Mouse (Mus musculus): Measurements from ENCODE around the gene Wdtc1. TPM values are rescaled to one million over a fixed set of nuclear protein-coding genes. Genes with fewer than 3 reads are reported as not detected.

Gene Wdtc1
- polyA plus RNA-seq, 1 experiment, result 30.5 TPM

DNA sequence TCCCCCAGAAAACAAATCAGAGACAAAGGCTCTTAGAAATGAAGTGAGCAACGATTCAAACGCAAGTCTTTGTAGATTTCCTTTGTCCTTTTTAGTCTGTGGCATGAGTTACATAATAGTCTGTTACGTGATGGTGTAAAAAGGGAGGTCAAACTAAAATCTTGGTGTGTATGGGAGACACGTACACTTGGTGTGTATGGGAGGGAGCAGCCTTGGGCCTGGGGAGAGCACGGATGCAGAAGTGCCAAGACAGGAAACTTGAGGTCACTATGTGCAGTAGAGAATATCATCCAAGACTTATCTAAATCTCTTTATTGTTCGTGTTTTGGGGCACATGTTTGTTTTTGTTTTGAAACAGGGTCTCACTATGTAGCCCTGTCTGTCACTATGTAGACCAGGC lies 75.2 kb downstream of the Wdtc1 start:
- TF ChIP-seq CTCF (IDR thresholded peaks at IDR 0.05; ENCODE audit: low read depth, low read length), result no peak
- no peak for TF ChIP-seq POLR2A (IDR thresholded peaks at IDR 0.05; ENCODE audit: borderline replicate concordance, low read depth, low read length)
- H3K4me1 ChIP-seq (ENCODE audit: control insufficient read depth, insufficient read depth, low read length), result peaks cover 18% of the 10 kb centered on the region
- peak overlapping the region; percentile 80 for H3K4me3 ChIP-seq (ENCODE audit: insufficient read depth, low read length)
- peak overlapping the region; percentile 68 for H3K27ac ChIP-seq (ENCODE audit: insufficient read depth, low read depth, low read length)

GRCm38 (mm10) chr4:133277104-133278026 lies 75.9 kb downstream of the Wdtc1 start, which contains the start of gene Tmem222:
Gene Tmem222, minus strand, starts transcription at chr4:133277792.
- Histone ChIP-seq H3K27ac (ENCODE audit: insufficient read depth, low read depth, low read length) (peak within 1 kb of the TSS; percentile 68), H3K4me1 (ENCODE audit: control insufficient read depth, insufficient read depth, low read length) (peaks cover 18% of the 10 kb centered on the region), H3K4me3 (ENCODE audit: insufficient read depth, low read length) (peak within 1 kb of the TSS; percentile 80)
- TF ChIP-seq CTCF (IDR thresholded peaks at IDR 0.05; ENCODE audit: low read depth, low read length), result no peak
- no peak for TF ChIP-seq POLR2A (IDR thresholded peaks at IDR 0.05; ENCODE audit: borderline replicate concordance, low read depth, low read length)

DNA sequence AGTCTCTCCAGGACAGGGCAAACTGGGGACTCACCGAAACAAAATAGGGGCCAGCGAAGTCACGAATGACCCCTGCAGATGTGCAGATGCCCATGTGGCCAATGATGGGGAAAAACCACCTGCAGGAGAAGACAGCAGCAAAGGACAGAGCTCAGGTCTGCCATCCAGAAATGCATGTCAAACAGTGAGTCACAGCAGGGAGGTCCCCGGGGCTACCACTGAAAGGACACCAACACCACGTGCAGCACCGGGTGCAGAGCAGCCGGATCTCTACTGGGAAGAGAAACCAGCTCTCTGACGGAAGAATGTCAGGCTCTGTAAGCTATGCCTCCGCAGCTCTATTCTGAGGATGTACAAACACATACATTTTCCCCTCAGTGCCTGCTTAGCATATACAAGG lies 82.4 kb downstream of the Wdtc1 start:
- Histone ChIP-seq H3K27ac (ENCODE audit: insufficient read depth, low read depth, low read length) (no peak overlapping the region), H3K4me1 (ENCODE audit: control insufficient read depth, insufficient read depth, low read length) (peaks cover 6% of the 10 kb centered on the region), H3K4me3 (ENCODE audit: insufficient read depth, low read length) (no peak overlapping the region)
- no peak for TF ChIP-seq CTCF (IDR thresholded peaks at IDR 0.05; ENCODE audit: low read depth, low read length)
- TF ChIP-seq POLR2A (IDR thresholded peaks at IDR 0.05; ENCODE audit: borderline replicate concordance, low read depth, low read length), result no peak

DNA sequence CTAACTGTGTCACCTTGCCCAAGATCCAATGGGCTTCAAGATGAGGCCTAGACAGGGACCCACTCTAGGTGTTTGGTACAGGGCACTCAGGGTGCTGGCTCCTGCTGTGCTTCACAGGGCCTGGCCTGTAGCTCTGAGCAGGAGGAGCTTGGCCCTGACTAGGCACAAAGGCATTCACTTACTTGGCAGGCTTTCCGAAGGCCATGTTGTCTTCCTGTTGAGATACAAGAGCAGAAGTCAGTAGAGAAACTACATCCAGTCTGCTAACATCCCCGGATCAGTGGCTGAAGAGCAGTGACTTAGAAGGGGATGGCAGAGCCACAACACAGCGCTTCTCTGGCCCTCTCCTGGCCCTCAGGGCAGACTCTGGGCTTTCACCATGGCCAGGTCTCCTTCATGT lies 83.7 kb downstream of the Wdtc1 start:
- H3K4me3 ChIP-seq (ENCODE audit: insufficient read depth, low read length), result no peak overlapping the region
- H3K27ac ChIP-seq (ENCODE audit: insufficient read depth, low read depth, low read length), result no peak overlapping the region
- TF ChIP-seq CTCF (IDR thresholded peaks at IDR 0.05; ENCODE audit: low read depth, low read length), result no peak
- no peak for TF ChIP-seq POLR2A (IDR thresholded peaks at IDR 0.05; ENCODE audit: borderline replicate concordance, low read depth, low read length)
- no peaks in the 10 kb centered on the region for H3K4me1 ChIP-seq (ENCODE audit: control insufficient read depth, insufficient read depth, low read length)

- Histone ChIP-seq H3K4me3 (ENCODE audit: insufficient read depth, low read length) (no peak overlapping the region), H3K4me1 (ENCODE audit: control insufficient read depth, insufficient read depth, low read length) (no peaks in the 10 kb centered on the region), H3K27ac (ENCODE audit: insufficient read depth, low read depth, low read length) (no peak overlapping the region)
- TF ChIP-seq POLR2A (IDR thresholded peaks at IDR 0.05; ENCODE audit: borderline replicate concordance, low read depth, low read length) (no peak), CTCF (IDR thresholded peaks at IDR 0.05; ENCODE audit: low read depth, low read length) (no peak)
Measured at GRCm38 (mm10) chr4:133268931-133269330, 84.3 kb downstream of the Wdtc1 start.

- H3K4me3 ChIP-seq (ENCODE audit: insufficient read depth, low read length), result no peak overlapping the region
- no peak overlapping the region for H3K27ac ChIP-seq (ENCODE audit: insufficient read depth, low read depth, low read length)
- H3K4me1 ChIP-seq (ENCODE audit: control insufficient read depth, insufficient read depth, low read length), result no peaks in the 10 kb centered on the region
- TF ChIP-seq POLR2A (IDR thresholded peaks at IDR 0.05; ENCODE audit: borderline replicate concordance, low read depth, low read length) (no peak), CTCF (IDR thresholded peaks at IDR 0.05; ENCODE audit: low read depth, low read length) (no peak)
Measured at GRCm38 (mm10) chr4:133266248-133266880, 86.9 kb downstream of the Wdtc1 start.

DNA sequence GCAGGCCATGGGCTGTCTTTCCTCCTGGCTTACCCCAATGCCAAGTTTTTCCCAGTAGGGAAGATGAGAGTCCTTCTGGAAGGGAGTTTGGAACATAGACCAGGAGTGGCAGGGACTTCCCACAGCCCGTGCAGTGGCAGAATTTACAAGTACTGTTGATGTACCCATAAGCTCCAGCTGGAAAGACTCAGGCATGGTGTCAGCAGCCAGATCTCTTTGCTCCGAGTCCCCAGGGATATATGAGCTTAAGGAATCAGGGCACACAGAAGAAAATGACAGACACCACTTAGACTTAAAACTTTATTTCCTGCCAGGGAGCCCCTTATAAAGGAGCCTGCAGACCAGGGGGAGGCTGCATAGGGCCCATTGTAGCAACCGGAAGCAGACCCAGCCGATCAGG lies 87.5 kb downstream of the Wdtc1 start:
- TF ChIP-seq POLR2A (IDR thresholded peaks at IDR 0.05; ENCODE audit: borderline replicate concordance, low read depth, low read length) (no peak), CTCF (IDR thresholded peaks at IDR 0.05; ENCODE audit: low read depth, low read length) (no peak)
- no peak overlapping the region for H3K27ac ChIP-seq (ENCODE audit: insufficient read depth, low read depth, low read length)
- no peak overlapping the region for H3K4me3 ChIP-seq (ENCODE audit: insufficient read depth, low read length)
- H3K4me1 ChIP-seq (ENCODE audit: control insufficient read depth, insufficient read depth, low read length), result no peaks in the 10 kb centered on the region

DNA sequence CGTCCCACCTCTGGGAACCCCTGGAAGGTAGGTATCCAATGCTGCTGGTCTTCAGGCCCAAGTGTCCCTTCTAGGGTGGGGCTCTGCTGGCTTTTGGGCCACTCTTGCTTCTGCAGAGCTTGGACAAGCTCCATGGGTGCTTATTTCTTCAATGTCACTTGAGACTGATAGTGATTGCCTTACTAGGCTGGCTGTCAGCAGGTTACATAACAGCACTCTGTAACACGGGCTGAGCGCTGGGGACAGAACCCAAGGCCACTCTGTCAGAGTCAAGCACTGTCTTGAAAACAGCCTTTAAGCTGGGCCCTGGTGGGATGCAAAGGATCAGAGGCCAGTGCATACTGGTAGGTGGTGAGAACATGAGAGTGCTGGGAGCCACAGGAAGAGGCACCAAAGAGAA lies 88.0 kb downstream of the Wdtc1 start:
- TF ChIP-seq POLR2A (IDR thresholded peaks at IDR 0.05; ENCODE audit: borderline replicate concordance, low read depth, low read length) (no peak), CTCF (IDR thresholded peaks at IDR 0.05; ENCODE audit: low read depth, low read length) (no peak)
- Histone ChIP-seq H3K4me3 (ENCODE audit: insufficient read depth, low read length) (no peak overlapping the region), H3K4me1 (ENCODE audit: control insufficient read depth, insufficient read depth, low read length) (no peaks in the 10 kb centered on the region), H3K27ac (ENCODE audit: insufficient read depth, low read depth, low read length) (no peak overlapping the region)

DNA sequence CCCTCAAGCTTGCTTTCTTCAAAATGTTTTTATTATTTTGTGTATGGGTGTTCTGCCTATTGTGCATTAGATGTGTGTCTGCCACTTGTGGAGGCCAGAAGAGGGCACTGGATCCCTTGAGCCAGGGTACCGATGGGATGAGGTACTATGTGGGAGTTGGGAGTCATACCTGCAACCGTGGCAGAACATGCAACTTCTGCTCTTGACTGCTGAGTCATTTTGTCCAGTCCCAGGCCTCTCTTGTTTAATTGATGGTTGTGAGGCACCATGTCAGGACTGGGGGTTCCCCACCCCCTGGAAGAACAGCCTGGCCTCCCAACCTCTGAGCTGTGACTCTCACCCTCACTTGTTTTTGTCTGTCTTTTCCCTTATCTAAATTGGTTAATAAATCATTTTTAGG lies 88.7 kb downstream of the Wdtc1 start:
- TF ChIP-seq CTCF (IDR thresholded peaks at IDR 0.05; ENCODE audit: low read depth, low read length) (no peak), POLR2A (IDR thresholded peaks at IDR 0.05; ENCODE audit: borderline replicate concordance, low read depth, low read length) (no peak)
- no peaks in the 10 kb centered on the region for H3K4me1 ChIP-seq (ENCODE audit: control insufficient read depth, insufficient read depth, low read length)
- no peak overlapping the region for H3K4me3 ChIP-seq (ENCODE audit: insufficient read depth, low read length)
- no peak overlapping the region for H3K27ac ChIP-seq (ENCODE audit: insufficient read depth, low read depth, low read length)

DNA sequence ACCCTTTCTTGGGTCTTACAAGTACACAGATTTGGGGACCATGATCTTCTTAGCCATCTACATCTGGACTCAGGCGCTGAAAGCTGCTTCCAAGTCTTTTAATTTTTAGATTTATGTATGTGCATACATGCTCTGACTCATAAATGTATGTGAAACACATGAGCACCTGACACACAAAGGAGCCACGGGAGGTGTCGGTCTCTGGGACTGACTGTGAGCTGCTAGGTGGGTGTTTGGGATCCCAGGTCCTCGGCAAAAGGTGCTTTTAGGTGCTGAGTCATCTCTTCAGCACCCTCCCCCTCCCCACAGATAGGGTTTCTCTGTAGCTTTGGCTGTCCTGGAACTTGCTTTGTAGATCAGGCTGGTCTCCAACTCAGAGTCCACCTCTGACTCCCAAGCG lies 89.5 kb downstream of the Wdtc1 start:
- Histone ChIP-seq H3K4me3 (ENCODE audit: insufficient read depth, low read length) (no peak overlapping the region), H3K4me1 (ENCODE audit: control insufficient read depth, insufficient read depth, low read length) (no peaks in the 10 kb centered on the region), H3K27ac (ENCODE audit: insufficient read depth, low read depth, low read length) (no peak overlapping the region)
- TF ChIP-seq POLR2A (IDR thresholded peaks at IDR 0.05; ENCODE audit: borderline replicate concordance, low read depth, low read length), result no peak
- no peak for TF ChIP-seq CTCF (IDR thresholded peaks at IDR 0.05; ENCODE audit: low read depth, low read length)
